Mouse (Mus musculus) neural tube, embryonic 12.5 days (tissue): ENCODE data around the gene Cpm. TPM values are rescaled to one million over a fixed set of nuclear protein-coding genes. Genes with fewer than 3 reads are reported as not detected.
A peak's percentile ranks its signal among the peaks of the same experiment; 100 is the strongest.

ENCODE experiments used
- ATAC-seq: fragments of 200-750 bp; cut with Nextera tagmentation; 2 replicates; pipeline ENCODE4 v1.8.0; 2017; ENCODE audit warnings: low read depth, mild to moderate bottlenecking, moderate TSS enrichment, moderate library complexity; ENCODE audit not compliant: low FRiP score
- H3K27ac ChIP-seq: fragments of 300-500 bp; sonication (generic); 2 replicates; pipeline ENCODE4 v1.5.1; 2016
- H3K27me3 ChIP-seq: fragments of 300-500 bp; sonication (generic); replicated peaks from 2 replicates; pipeline ENCODE4 v1.6.1; 2016; ENCODE audit warnings: mild to moderate bottlenecking
- H3K36me3 ChIP-seq: fragments of 300-500 bp; sonication (generic); 2 replicates; pipeline ENCODE4 v1.6.1; 2016; ENCODE audit warnings: mild to moderate bottlenecking
- H3K4me1 ChIP-seq: fragments of 300-500 bp; sonication (generic); 2 replicates; pipeline ENCODE4 v1.6.1; 2016
- H3K4me2 ChIP-seq: fragments of 300-500 bp; sonication (generic); replicated peaks from 2 replicates; pipeline ENCODE4 v1.6.1; 2016; ENCODE audit warnings: mild to moderate bottlenecking
- H3K4me3 ChIP-seq: fragments of 300-500 bp; sonication (generic); 2 replicates; pipeline ENCODE4 v1.5.1; 2016
- H3K9ac ChIP-seq: fragments of 300-500 bp; sonication (generic); 2 replicates; pipeline ENCODE4 v1.6.1; 2016; ENCODE audit warnings: mild to moderate bottlenecking
- H3K9me3 ChIP-seq: fragments of 300-500 bp; sonication (generic); 2 replicates; pipeline ENCODE4 v1.6.1; 2016; ENCODE audit warnings: mild to moderate bottlenecking
- WGBS: fragments of 180-500 bp; shearing (Covaris S2); methylation state at CpG from one replicate; pipeline ENCODE4 v1.1.7; 2016; 5-methylcytosine and 5-hydroxymethylcytosine counted together
- polyA plus RNA-seq: library from polyadenylated mRNA; unstranded; fragments of >200 nt; fragmentation: Nextera tagmentation; extraction: Ambion mirVana; gene quantifications from 2 replicates; pipeline ENCODE4 v1.2.1, GENCODE M21; 2016

The Cpm gene
- polyA plus RNA-seq, 1 experiment from 2014 or later = 10.0 TPM

DNA sequence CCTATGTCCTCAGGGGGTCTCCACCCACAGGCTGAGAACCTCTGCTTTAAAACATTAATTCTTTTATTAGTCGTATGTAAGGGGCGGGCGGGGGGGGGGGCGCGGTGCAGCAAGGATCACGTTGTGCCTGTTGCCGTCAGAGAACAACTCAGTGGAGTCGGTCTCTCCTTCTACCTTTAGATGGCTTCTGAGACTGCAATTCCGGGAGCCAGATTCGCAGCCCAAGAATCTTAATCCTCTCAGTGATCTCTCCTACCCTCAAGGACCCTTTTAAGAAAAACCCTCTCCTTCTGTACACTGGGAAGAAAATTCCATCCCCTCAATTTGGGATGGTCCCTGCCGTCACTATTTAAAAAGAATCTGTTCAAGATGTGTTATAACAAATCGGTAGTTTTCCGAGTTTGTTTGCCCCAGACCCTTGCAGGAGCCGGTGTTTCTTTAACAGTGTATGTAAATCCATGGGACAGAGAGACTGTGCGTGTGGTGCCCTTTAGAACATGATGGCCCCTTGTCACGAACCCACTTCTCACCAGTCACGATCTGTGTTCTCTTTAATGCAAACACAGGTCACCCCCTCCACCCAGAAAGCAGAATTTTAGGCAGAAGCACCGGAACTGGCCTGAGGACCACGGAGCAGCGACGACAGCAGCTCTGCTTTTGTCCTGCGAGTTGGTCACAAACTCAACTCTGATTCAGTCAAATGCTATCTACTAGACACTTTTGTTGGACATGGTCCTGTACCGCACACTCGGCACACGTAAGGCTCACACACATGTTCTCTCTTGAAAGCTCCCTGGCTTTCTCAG is 734 bp upstream of the Cpm start:
- Histone ChIP-seq H3K4me3 (peak overlapping the region; percentile 54), H3K4me2 (peak overlapping the region; percentile 94), H3K27ac (no peak overlapping the region), H3K27me3 (peaks cover 36% of the 10 kb centered on the region), H3K4me1 (peaks cover 15% of the 10 kb centered on the region; the same call in 1 of the 2 replicates), H3K36me3 (no peaks in the 10 kb centered on the region), H3K9me3 (no peaks in the 10 kb centered on the region), H3K9ac (peak overlapping the region; percentile 36)
- 0 out of 2 replicates have a peak, but pooled peaks have one; percentile 5 for ATAC-seq
- 2% methylated on average over 25 of the region's 25 CpGs for WGBS

GRCm38 (mm10) chr10:117630176-117630575 is 876 bp downstream of the Cpm start:
- no peak for ATAC-seq
- Histone ChIP-seq H3K36me3 (no peaks in the 10 kb centered on the region), H3K4me2 (peak overlapping the region; percentile 94), H3K27me3 (peaks cover 36% of the 10 kb centered on the region), H3K9me3 (no peaks in the 10 kb centered on the region), H3K27ac (no peak overlapping the region), H3K9ac (no peak overlapping the region), H3K4me1 (peaks cover 10% of the 10 kb centered on the region; the same call in 1 of the 2 replicates), H3K4me3 (no peak overlapping the region)
- 22% methylated on average over 8 of the region's 8 CpGs for WGBS

GRCm38 (mm10) chr10:117630810-117631209 is 1.5 kb downstream of the Cpm start:
- no peak for ATAC-seq
- Histone ChIP-seq H3K9ac (no peak overlapping the region), H3K27me3 (peaks cover 36% of the 10 kb centered on the region), H3K4me2 (no peak overlapping the region), H3K4me1 (peaks cover 10% of the 10 kb centered on the region; the same call in 1 of the 2 replicates), H3K27ac (no peak overlapping the region), H3K9me3 (no peaks in the 10 kb centered on the region), H3K4me3 (no peak overlapping the region), H3K36me3 (no peaks in the 10 kb centered on the region)
- 66% methylated on average over 2 of the region's 2 CpGs for WGBS

DNA sequence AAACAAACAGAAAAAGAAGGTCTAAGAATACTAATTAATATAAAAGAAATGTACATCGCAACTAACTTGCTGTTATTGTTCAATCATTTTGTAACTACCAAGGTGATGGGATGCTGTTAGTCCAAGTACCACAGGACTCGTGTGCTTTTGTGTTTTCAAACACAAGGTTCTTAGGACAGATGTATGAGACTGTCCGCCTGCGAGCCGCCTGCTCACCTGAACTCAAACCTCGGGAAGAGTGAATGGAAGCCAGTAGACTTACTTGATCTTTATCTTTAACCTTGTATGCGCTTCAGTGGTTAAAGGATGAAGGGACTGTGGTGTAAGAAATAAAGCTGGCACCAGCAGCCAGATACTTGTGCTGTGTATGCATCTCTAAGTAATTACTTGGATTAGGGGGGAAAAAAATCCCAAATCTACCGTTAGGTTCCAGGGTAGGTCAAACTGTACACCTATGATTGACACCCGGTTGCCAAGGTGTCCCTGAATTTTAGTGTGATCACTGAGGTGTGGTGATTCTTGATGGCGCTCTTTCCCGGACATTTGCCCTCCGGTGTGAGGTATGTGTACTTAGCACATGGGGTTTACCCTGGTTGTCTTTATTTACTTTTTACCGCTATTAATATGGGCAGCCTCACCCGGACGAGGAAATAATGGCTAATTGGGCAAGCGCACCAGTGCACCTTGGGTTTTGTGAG is 2.4 kb downstream of the Cpm start:
- peaks cover 10% of the 10 kb centered on the region; the same call in 1 of the 2 replicates for H3K4me1 ChIP-seq
- ATAC-seq = no peak
- peaks cover 36% of the 10 kb centered on the region for H3K27me3 ChIP-seq
- 90% methylated on average over 16 of the region's 16 CpGs for WGBS
- H3K36me3 ChIP-seq = no peaks in the 10 kb centered on the region
- H3K9me3 ChIP-seq = no peaks in the 10 kb centered on the region
- no peak overlapping the region for H3K4me2 ChIP-seq
- H3K27ac ChIP-seq = no peak overlapping the region
- no peak overlapping the region for H3K9ac ChIP-seq
- H3K4me3 ChIP-seq = no peak overlapping the region

- Histone ChIP-seq H3K27me3 (peaks cover 31% of the 10 kb centered on the region), H3K36me3 (no peaks in the 10 kb centered on the region), H3K4me3 (no peak overlapping the region), H3K9ac (no peak overlapping the region), H3K9me3 (no peaks in the 10 kb centered on the region), H3K4me1 (peaks cover 10% of the 10 kb centered on the region; the same call in 1 of the 2 replicates), H3K27ac (no peak overlapping the region), H3K4me2 (no peak overlapping the region)
- 87% methylated on average over 4 of the region's 4 CpGs for WGBS
- ATAC-seq = no peak
Observed at GRCm38 (mm10) chr10:117632394-117632793, 3.1 kb downstream of the Cpm start.

DNA sequence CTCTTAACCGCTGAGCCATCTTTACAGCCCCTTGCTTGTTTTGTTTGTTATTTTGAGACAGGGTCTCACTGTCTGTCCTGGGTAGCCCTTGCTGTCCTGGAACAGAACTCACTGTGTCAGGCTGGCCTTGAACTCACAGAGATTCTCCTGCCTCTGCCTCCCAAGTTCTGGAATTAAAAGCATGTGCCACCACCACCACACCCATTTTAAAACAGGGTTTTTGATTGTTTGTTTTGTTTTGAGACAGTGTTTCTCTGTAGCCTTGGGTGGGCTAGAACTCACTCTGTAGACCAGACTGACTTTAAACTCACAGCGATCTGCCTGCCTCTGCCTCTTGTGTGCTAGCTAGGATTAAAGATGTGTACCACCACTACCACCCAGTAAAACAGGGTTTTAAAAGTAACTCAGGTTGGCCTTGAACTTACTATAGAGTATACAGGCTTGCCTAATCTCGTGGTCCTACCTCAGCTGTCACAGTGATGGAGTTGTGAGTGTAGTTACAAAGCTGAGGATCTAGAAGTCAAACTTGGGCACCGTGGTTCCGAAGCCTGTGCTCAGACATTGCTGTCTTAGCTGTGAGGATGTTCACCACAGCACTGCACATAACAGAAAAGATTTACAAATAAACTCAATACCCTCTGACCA is 4.4 kb downstream of the Cpm start:
- no peaks in the 10 kb centered on the region for H3K9me3 ChIP-seq
- no peak overlapping the region for H3K4me2 ChIP-seq
- no peak overlapping the region for H3K9ac ChIP-seq
- peaks cover 9% of the 10 kb centered on the region; the same call in 1 of the 2 replicates for H3K4me1 ChIP-seq
- WGBS = 91% methylated on average over 5 of the region's 5 CpGs
- H3K27me3 ChIP-seq = peaks cover 24% of the 10 kb centered on the region
- no peaks in the 10 kb centered on the region for H3K36me3 ChIP-seq
- H3K27ac ChIP-seq = no peak overlapping the region
- H3K4me3 ChIP-seq = no peak overlapping the region
- ATAC-seq = no peak

- H3K9me3 ChIP-seq = no peaks in the 10 kb centered on the region
- peaks cover 18% of the 10 kb centered on the region for H3K27me3 ChIP-seq
- no peak overlapping the region for H3K4me2 ChIP-seq
- H3K27ac ChIP-seq = no peak overlapping the region
- no peak overlapping the region for H3K4me3 ChIP-seq
- WGBS = 92% methylated on average over 10 of the region's 10 CpGs
- no peak overlapping the region for H3K9ac ChIP-seq
- H3K4me1 ChIP-seq = 0 out of 2 replicates have a peak, but pooled peaks cover 1% of the 10 kb centered on the region
- H3K36me3 ChIP-seq = no peaks in the 10 kb centered on the region
- ATAC-seq = no peak
Observed at GRCm38 (mm10) chr10:117634323-117635030, 5.2 kb downstream of the Cpm start.

DNA sequence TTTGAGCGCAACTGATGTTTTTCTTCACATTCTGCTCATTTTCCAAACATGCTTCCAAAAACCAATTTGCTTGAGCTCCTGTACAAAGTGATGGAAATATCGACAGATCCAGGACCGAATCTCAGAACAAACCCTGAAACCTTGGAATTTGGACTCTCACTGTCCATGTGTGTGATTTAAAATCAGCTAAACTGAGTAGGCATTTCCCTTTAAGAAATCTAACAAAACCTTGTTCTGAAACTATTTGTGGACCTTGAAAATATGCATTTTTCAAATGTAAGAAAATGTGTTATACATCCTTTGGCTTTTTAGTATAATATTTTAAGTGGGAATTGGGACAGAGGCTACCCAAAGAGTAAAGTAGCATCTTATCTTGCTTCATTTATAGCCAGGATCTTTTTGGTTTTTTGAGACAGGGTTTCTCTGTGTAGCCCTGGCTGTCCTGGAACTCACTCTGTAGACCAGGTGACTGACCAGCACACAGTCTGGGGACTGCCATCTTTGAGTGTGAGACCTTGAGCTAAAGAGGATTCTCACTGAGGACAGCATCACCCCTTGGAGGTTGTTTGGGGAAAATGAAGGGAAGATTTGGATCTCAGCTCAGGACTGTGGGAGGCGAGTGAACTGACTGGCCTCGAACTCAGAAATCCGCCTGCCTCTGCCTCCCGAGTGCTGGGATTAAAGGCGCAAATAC is 5.9 kb downstream of the Cpm start:
- WGBS = 94% methylated on average over 8 of the region's 8 CpGs
- Histone ChIP-seq H3K4me2 (no peak overlapping the region), H3K9me3 (no peaks in the 10 kb centered on the region), H3K4me1 (no peaks in the 10 kb centered on the region), H3K27me3 (peaks cover 15% of the 10 kb centered on the region), H3K27ac (no peak overlapping the region), H3K36me3 (no peaks in the 10 kb centered on the region), H3K4me3 (no peak overlapping the region), H3K9ac (no peak overlapping the region)
- no peak for ATAC-seq

DNA sequence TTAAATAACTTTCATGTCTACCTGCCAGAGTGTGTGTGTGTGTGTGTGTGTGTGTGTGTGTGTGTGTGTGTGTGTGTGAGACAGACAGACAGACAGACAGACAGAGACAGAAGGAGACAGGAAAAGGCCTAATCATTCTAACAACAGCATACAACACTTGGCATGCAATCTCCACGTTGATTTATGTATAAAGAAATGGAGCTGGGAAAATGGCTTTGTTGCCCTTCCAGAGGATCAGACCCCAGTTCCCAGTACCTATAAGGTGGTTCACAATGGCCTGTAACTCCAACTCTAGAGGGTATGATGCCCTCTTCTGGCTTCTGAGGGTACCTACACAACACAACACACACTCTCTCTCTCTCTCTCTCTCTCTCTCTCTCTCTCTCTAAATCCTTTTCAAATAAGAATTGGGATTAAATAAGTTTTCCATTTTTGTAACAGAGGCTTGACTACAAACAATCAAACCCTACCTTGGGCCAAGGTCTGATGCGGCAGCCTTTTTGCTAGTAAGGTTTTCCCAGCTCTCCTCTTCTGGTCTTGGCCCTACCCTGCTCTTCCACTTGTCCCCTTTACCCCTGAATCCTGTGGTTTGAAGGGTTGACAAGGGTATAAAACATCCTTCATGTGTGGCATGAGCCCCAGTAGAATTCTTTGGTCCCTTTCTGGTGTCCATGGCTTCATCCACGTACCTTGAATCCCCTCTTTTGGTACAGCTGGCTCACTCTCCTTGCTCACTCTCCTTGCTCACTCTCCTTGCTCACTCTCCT is 6.7 kb downstream of the Cpm start:
- H3K27me3 ChIP-seq = peaks cover 8% of the 10 kb centered on the region
- no peak for ATAC-seq
- H3K9ac ChIP-seq = no peak overlapping the region
- H3K27ac ChIP-seq = no peak overlapping the region
- H3K4me3 ChIP-seq = no peak overlapping the region
- no peak overlapping the region for H3K4me2 ChIP-seq
- H3K36me3 ChIP-seq = no peaks in the 10 kb centered on the region
- 81% methylated on average over 3 of the region's 3 CpGs for WGBS
- H3K9me3 ChIP-seq = no peaks in the 10 kb centered on the region
- H3K4me1 ChIP-seq = no peaks in the 10 kb centered on the region

GRCm38 (mm10) chr10:117637062-117637744 is 7.9 kb downstream of the Cpm start:
- Histone ChIP-seq H3K27me3 (no peaks in the 10 kb centered on the region), H3K4me2 (no peak overlapping the region), H3K4me3 (no peak overlapping the region), H3K36me3 (no peaks in the 10 kb centered on the region), H3K9ac (no peak overlapping the region), H3K4me1 (no peaks in the 10 kb centered on the region), H3K9me3 (no peaks in the 10 kb centered on the region), H3K27ac (no peak overlapping the region)
- no peak for ATAC-seq
- 81% methylated on average over 9 of the region's 9 CpGs for WGBS
